Mouse (Mus musculus) forebrain, embryonic 14.5 days (tissue): ENCODE results near the gene Nasp. TPM values are rescaled to one million over a fixed set of nuclear protein-coding genes. Genes with fewer than 3 reads are reported as not detected.

ENCODE experiments used
- ATAC-seq: fragments of 200-750 bp; cut with Nextera tagmentation; 2 replicates; pipeline ENCODE4 v1.8.0; 2017; ENCODE audit warnings: mild to moderate bottlenecking, moderate library complexity
- DNase-seq: peaks from one replicate; pipeline ENCODE4 v3.0.0-alpha.2; 2015; ENCODE audit warnings: low spot score
- H3K27ac ChIP-seq: fragments of 300-500 bp; sonication (generic); 2 replicates; pipeline ENCODE4 v1.5.1; 2014; ENCODE audit warnings: low read depth, mild to moderate bottlenecking, control low read depth, low read length, moderate library complexity
- H3K27me3 ChIP-seq: fragments of 300-500 bp; sonication (generic); replicated peaks from 2 replicates; pipeline ENCODE4 v1.6.1; 2014; ENCODE audit warnings: low read length, control low read depth, mixed read lengths; ENCODE audit not compliant: control insufficient read depth, insufficient read depth
- H3K36me3 ChIP-seq: fragments of 300-500 bp; sonication (generic); 2 replicates; pipeline ENCODE4 v1.6.1; 2014; ENCODE audit warnings: low read length, control low read depth; ENCODE audit not compliant: control insufficient read depth, insufficient read depth
- H3K4me1 ChIP-seq: fragments of 300-500 bp; sonication (generic); 2 replicates; pipeline ENCODE4 v1.6.1; 2014; ENCODE audit warnings: antibody characterized with exemption, low read length, control low read depth; ENCODE audit not compliant: control insufficient read depth, insufficient read depth
- H3K4me2 ChIP-seq: fragments of 300-500 bp; sonication (generic); 2 replicates; pipeline ENCODE4 v1.6.1; 2014; ENCODE audit warnings: mild to moderate bottlenecking, control low read depth, low read length
- H3K4me3 ChIP-seq: fragments of 300-500 bp; sonication (generic); 2 replicates; pipeline ENCODE4 v1.5.1; 2014; ENCODE audit warnings: low read depth, low read length, control low read depth
- H3K9ac ChIP-seq: fragments of 300-500 bp; sonication (generic); 2 replicates; pipeline ENCODE4 v1.6.1; 2014; ENCODE audit warnings: mild to moderate bottlenecking, low read length, control low read depth, moderate library complexity
- H3K9me3 ChIP-seq: fragments of 300-500 bp; sonication (generic); replicated peaks from 2 replicates; pipeline ENCODE4 v1.6.1; 2016; ENCODE audit warnings: low read length, control low read depth, mixed read lengths; ENCODE audit not compliant: control insufficient read depth
- WGBS: fragments of 180-500 bp; shearing (Covaris S2); extraction: QIAGEN DNeasy Blood & Tissue Kit; methylation state at CpG from one replicate; pipeline ENCODE4 v1.1.7; 2014; 5-methylcytosine and 5-hydroxymethylcytosine counted together
- polyA plus RNA-seq: library from polyadenylated mRNA; unstranded; fragments of >200 nt; fragmentation: Nextera tagmentation; extraction: Ambion mirVana; gene quantifications from 2 replicates; pipeline ENCODE4 v1.2.1, GENCODE M21; 2014

Nasp gene
- polyA plus RNA-seq, 1 experiment from 2014 or later, result 125 TPM

- whole genome bisulfite sequencing, result 97% methylated on average over 2 of the region's 2 CpGs
- H3K9ac ChIP-seq, result no peak overlapping the region
- H3K27ac ChIP-seq, result no peak overlapping the region
- no peaks in the 10 kb centered on the region for H3K9me3 ChIP-seq
- H3K36me3 ChIP-seq, result peaks cover 25% of the 10 kb centered on the region
- ATAC-seq, result no peak
- H3K4me3 ChIP-seq, result 0 out of 2 replicates have a peak overlapping the region, but pooled peaks have one; percentile 79
- H3K4me2 ChIP-seq, result peak overlapping the region; percentile 75
- DNase-seq, result no peak
- H3K27me3 ChIP-seq, result no peaks in the 10 kb centered on the region
- H3K4me1 ChIP-seq, result peaks cover 10% of the 10 kb centered on the region
These were observed 21.7 kb upstream of the Nasp start for GRCm38 (mm10) chr4:116649411-116649810.

DNA sequence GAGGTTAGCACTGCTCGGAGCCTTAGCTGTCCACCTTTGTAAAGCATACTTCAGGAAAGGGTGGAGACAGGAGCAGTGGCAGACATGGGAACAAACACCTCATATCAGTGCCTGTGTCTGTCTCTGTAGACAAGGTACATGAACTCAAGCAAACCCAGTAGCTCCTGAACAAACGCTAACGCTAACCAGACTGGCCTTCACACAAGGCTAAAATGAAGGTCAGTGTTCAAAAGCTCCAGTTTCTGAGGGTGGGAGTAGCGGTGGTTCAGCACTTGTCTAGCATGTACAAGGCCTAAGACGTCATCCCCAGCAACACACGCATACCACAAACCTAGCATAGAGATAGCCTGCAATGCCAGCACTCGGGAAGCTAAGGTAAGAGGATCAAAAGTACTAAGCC lies 17.9 kb upstream of the Nasp start:
- no peak overlapping the region for H3K9ac ChIP-seq
- H3K4me2 ChIP-seq, result no peak overlapping the region
- peaks cover 10% of the 10 kb centered on the region for H3K4me1 ChIP-seq
- no peak overlapping the region for H3K4me3 ChIP-seq
- no peaks in the 10 kb centered on the region for H3K27me3 ChIP-seq
- no peak overlapping the region for H3K27ac ChIP-seq
- peaks cover 58% of the 10 kb centered on the region for H3K36me3 ChIP-seq
- WGBS, result 92% methylated on average over 7 of the region's 7 CpGs
- H3K9me3 ChIP-seq, result no peaks in the 10 kb centered on the region
- DNase-seq, result no peak
- ATAC-seq, result no peak

DNA sequence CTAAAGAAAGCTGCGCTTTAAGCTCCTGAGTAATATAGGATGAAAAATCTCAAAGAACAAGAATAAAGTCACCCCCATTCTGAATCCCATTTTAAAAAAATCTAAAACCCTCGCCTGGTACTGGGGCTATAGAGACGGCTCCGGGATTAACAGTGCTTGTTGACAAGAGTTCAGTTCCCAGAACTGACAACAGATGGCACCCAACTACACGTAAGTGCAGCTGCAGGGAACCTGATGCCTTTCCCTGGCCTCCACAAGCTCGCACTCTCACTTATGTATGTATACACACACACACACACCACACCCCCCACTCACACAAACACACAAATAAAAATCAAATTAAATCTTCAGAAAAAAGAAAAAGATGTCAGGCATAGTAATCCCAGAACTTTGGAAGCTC lies 16.6 kb upstream of the Nasp start:
- no peak overlapping the region for H3K9ac ChIP-seq
- 53% methylated on average over 6 of the region's 6 CpGs for WGBS
- DNase-seq (peak; percentile 59), ATAC-seq (no peak)
- H3K27ac ChIP-seq, result no peak overlapping the region
- no peaks in the 10 kb centered on the region for H3K9me3 ChIP-seq
- H3K4me3 ChIP-seq, result no peak overlapping the region
- peaks cover 68% of the 10 kb centered on the region for H3K36me3 ChIP-seq
- H3K27me3 ChIP-seq, result no peaks in the 10 kb centered on the region
- H3K4me2 ChIP-seq, result no peak overlapping the region
- H3K4me1 ChIP-seq, result peaks cover 3% of the 10 kb centered on the region

- no peaks in the 10 kb centered on the region for H3K27me3 ChIP-seq
- no peaks in the 10 kb centered on the region for H3K9me3 ChIP-seq
- no peaks in the 10 kb centered on the region for H3K4me1 ChIP-seq
- no peak overlapping the region for H3K4me2 ChIP-seq
- no peak for DNase-seq
- peaks cover 80% of the 10 kb centered on the region for H3K36me3 ChIP-seq
- no peak overlapping the region for H3K27ac ChIP-seq
- no peak for ATAC-seq
- no peak overlapping the region for H3K4me3 ChIP-seq
- H3K9ac ChIP-seq, result no peak overlapping the region
- 100% methylated on average over 1 of the region's 1 CpGs for WGBS
These were observed 14.3 kb upstream of the Nasp start for GRCm38 (mm10) chr4:116642071-116642470.

DNA sequence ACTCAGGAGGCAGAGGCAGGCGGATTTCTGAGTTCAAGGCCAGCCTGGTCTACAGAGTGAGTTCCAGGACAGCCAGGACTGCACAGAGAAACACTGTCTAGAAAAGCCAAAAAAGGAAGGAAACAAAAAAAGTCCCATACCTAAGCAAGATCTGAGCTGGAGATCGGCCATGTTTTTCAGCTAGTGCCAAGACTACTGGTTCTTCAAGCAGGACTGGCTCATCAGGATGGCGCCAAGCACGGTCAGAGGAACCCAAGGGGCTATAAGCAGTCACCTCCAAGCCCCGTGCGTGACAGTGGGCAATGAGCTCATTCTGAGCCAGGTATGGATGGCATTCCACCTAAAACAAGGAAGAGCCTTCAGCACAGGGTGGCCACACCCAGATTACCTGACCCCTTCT lies 11.1 kb upstream of the Nasp start:
- H3K27ac ChIP-seq, result no peak overlapping the region
- H3K4me2 ChIP-seq, result no peak overlapping the region
- 96% methylated on average over 6 of the region's 6 CpGs for WGBS
- peaks cover 89% of the 10 kb centered on the region for H3K36me3 ChIP-seq
- H3K4me1 ChIP-seq, result no peaks in the 10 kb centered on the region
- DNase-seq, result no peak
- no peaks in the 10 kb centered on the region for H3K9me3 ChIP-seq
- ATAC-seq, result no peak
- no peak overlapping the region for H3K9ac ChIP-seq
- H3K27me3 ChIP-seq, result no peaks in the 10 kb centered on the region
- no peak overlapping the region for H3K4me3 ChIP-seq

DNA sequence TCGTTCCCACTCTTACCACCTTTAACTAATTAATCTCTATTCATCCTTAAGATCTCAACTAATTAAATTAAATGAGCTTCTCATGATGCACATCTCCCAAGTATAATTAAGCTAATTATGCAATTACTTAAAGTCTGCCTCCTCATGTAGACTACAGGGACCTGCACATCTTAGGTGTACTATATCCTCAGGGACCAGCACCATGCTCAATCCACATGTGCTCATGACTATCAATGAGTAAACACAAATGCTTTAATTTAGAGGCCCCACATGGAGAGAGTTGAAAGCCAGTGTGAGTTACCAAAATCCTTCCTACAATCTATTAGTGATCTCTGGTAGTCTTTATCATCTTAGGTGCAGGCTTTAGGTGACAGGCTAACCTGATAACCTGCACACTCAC lies 7.5 kb upstream of the Nasp start:
- ATAC-seq, result no peak
- peaks cover 64% of the 10 kb centered on the region for H3K36me3 ChIP-seq
- 41% methylated on average over 1 of the region's 1 CpGs for WGBS

GRCm38 (mm10) chr4:116627359-116627716 lies 403 bp downstream of the Nasp start:
- peak; percentile 95 for ATAC-seq
- Histone ChIP-seq H3K9me3 (no peaks in the 10 kb centered on the region), H3K4me2 (peak overlapping the region; percentile 53), H3K4me1 (peaks cover 10% of the 10 kb centered on the region), H3K27ac (peak overlapping the region; percentile 93), H3K27me3 (no peaks in the 10 kb centered on the region), H3K9ac (peak overlapping the region; percentile 91), H3K4me3 (peak overlapping the region; percentile 99), H3K36me3 (0 out of 2 replicates have a peak, but pooled peaks cover 9% of the 10 kb centered on the region)
- under 1% methylated on average over 13 of the region's 13 CpGs for WGBS
- peak; percentile 96 for DNase-seq

More for the DNA sequence above, 7.5 kb upstream of the Nasp start:
- Histone ChIP-seq H3K27ac (no peak overlapping the region), H3K9ac (no peak overlapping the region), H3K27me3 (no peaks in the 10 kb centered on the region), H3K4me2 (no peak overlapping the region), H3K4me1 (no peaks in the 10 kb centered on the region), H3K9me3 (no peaks in the 10 kb centered on the region), H3K4me3 (no peak overlapping the region)
- no peak for DNase-seq

- H3K9me3 ChIP-seq, result no peaks in the 10 kb centered on the region
- DNase-seq (peak; percentile 96), ATAC-seq (peak; percentile 83)
- WGBS, result under 1% methylated on average over 53 of the region's 53 CpGs
- no peaks in the 10 kb centered on the region for H3K27me3 ChIP-seq
- H3K9ac ChIP-seq, result peak overlapping the region; percentile 91
- H3K36me3 ChIP-seq, result peaks cover 12% of the 10 kb centered on the region
- peak overlapping the region; percentile 93 for H3K27ac ChIP-seq
- peak overlapping the region; percentile 99 for H3K4me3 ChIP-seq
- H3K4me2 ChIP-seq, result peak overlapping the region; percentile 53
- peaks cover 10% of the 10 kb centered on the region for H3K4me1 ChIP-seq
These were observed 933 bp downstream of the Nasp start for GRCm38 (mm10) chr4:116626658-116627358.

DNA sequence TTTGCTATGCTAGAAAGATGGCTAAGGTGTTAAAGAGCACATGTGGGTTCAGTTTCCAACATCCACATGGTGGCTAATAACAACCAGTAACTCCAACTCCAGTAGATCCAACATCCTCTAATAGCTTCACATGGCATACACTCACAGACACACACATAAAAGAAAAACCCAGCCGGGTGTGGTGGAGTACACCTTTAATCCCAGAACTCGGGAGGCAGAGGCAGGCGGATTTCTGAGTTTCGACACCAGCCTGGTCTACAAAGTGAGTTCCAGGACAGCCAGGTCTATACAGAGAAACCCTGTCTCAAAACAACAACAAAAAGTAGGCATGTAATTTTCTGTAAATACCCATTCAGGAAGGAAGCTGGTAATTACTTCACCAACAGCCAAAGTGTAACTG lies 2.9 kb downstream of the Nasp start:
- Histone ChIP-seq H3K9ac (no peak overlapping the region), H3K9me3 (no peaks in the 10 kb centered on the region), H3K4me3 (no peak overlapping the region), H3K4me2 (peak overlapping the region; percentile 53; the same call in 1 of the 2 replicates), H3K4me1 (peaks cover 10% of the 10 kb centered on the region), H3K27me3 (no peaks in the 10 kb centered on the region), H3K27ac (no peak overlapping the region), H3K36me3 (peaks cover 30% of the 10 kb centered on the region)
- DNase-seq (no peak), ATAC-seq (no peak)
- WGBS, result 89% methylated on average over 4 of the region's 4 CpGs
